8 mouse cellular contexts compared by ENCODE assay signal in the genomic region with DNA sequence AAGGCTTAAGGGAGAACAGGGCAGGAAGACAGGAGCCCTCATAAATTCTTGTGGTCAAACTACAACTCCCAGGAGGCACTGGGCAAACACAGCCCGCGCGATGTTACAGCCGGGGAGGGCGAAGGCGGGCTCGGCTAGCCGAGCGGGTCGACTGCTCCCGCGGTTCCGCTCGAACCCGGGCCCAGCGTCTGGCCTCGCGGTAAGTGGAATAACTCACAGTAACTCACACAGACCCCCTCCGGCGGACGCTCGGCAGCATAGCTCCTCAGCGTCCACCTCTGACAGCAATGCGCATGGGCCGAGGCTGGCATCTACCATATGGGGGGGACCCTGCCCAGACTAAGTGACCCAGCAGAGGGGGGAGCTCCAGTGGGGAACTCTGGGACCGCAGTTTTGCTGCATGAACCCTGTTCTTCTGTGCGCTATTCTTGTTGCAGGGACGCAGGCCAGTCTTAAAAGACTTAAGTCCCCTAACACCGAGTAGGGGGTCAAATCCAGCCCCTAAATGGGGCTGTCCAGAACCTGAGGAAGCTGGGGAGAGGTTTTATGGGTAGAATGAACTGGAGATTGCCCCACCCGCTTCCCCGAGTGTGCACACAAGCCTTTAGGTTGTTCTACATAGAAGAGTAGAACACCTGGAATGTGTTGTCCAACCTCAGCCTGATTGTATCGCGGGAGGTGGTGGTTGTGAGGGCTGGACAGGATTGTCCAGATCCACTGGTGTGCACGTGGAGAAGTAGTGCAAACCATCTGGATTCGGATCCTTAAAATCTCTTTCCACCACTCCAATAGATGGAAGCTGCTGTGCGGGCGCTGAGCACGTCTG. TPM values are rescaled to one million over a fixed set of nuclear protein-coding genes. Genes with fewer than 3 reads are reported as not detected.
DNase-seq lines count a peak whose midpoint lies in the region; ATAC-seq lines count a peak whose summit lies in the region.

A gene (plus strand): TSS at position 112 of the 826 bp plus-strand sequence.

- peak; percentile 93 for ATAC-seq in hindbrain, embryonic 15.5 days (ENCODE audit: low FRiP score, low read depth)

- no peaks in the 10 kb centered on the region for H3K27me3 ChIP-seq in hindbrain, embryonic 15.5 days

- H3K4me2 ChIP-seq in hindbrain, embryonic 15.5 days, result peak within 1 kb of the TSS; percentile 72

- peak within 1 kb of the TSS; percentile 84 for H3K27ac ChIP-seq in hindbrain, embryonic 15.5 days (replicated peaks)

- WGBS in hindbrain, embryonic 15.5 days, result 9% methylated on average over 38 of the region's 38 CpGs

- H3K36me3 ChIP-seq in hindbrain, embryonic 15.5 days, result peaks cover 20% of the 10 kb centered on the region

- peak; percentile 91 for DNase-seq in R1 (ENCODE audit: low read depth, low spot score)
- DNase-seq in cerebellum, postnatal 25 days, result peak; percentile 81 to 85
- DNase-seq in frontal cortex, postnatal 36 days (ENCODE audit: low spot score in 2 of 2), result peak; percentile 81 to 83
- DNase-seq in left cerebral cortex, adult 11 months (ENCODE audit: low spot score), result peak; percentile 67
- peak; percentile 86 to 89 for DNase-seq in lung, postnatal 4 days
- DNase-seq in right cerebral cortex, adult 18-20 months, result peak; percentile 80
- DNase-seq in urinary bladder, postnatal 10 days (ENCODE audit: low spot score), result peak; percentile 33

- H3K9me3 ChIP-seq in hindbrain, embryonic 15.5 days, result no peaks in the 10 kb centered on the region

- peaks cover 14% of the 10 kb centered on the region for H3K4me1 ChIP-seq in hindbrain, embryonic 15.5 days (replicated peaks)

- peak within 1 kb of the TSS; percentile 51 for H3K4me3 ChIP-seq in hindbrain, embryonic 15.5 days

- peak within 1 kb of the TSS; percentile 66 for H3K9ac ChIP-seq in hindbrain, embryonic 15.5 days

RNA-seq across cellular contexts. Expression of the gene that starts here (rescaled TPM):
- polyA plus RNA-seq in hindbrain, embryonic 15.5 days (2015; fragmentation: Nextera tagmentation; extraction: Ambion mirVana), result 61.6 and 65.4 TPM in 2 replicates

Comparison
In these comparisons a context has a peak if more than half of its experiments do, and no peak if none do; other contexts are left out.
1. Peak in every context shown above with its lines: DNase-seq, ATAC-seq, H3K4me3 ChIP-seq and H3K27ac ChIP-seq.
2. DNase-seq: peak in every context shown above with its lines; median percentile 91 in R1; 88 in lung, postnatal 4 days; 83 in cerebellum, postnatal 25 days; 82 in frontal cortex, postnatal 36 days; 80 in right cerebral cortex, adult 18-20 months; 67 in left cerebral cortex, adult 11 months; 33 in urinary bladder, postnatal 10 days.